Mouse (Mus musculus) layer of hippocampus, postnatal 25 days (tissue): Measurements from ENCODE around the gene Arfgap2. TPM values are rescaled to one million over a fixed set of nuclear protein-coding genes. Genes with fewer than 3 reads are reported as not detected.
A peak's percentile ranks its signal among the peaks of the same experiment; 100 is the strongest.

ENCODE experiments used
- DNase-seq, 2 experiments: peaks; one replicate each; pipeline ENCODE4 v3.0.0; 2022; ENCODE audit warnings: mixed read lengths in 2 of 2, low spot score in 1 of 2; ENCODE audit errors: extremely low spot score in 1 of 2
- total RNA-seq, 2 experiments: library from RNA; stranded (reverse); gene quantifications; 2 replicates each; pipeline ENCODE4 v1.2.3; 2021

Arfgap2 gene
- total RNA-seq, 2 experiments from 2014 or later: 68.4 to 77.3 TPM

DNA sequence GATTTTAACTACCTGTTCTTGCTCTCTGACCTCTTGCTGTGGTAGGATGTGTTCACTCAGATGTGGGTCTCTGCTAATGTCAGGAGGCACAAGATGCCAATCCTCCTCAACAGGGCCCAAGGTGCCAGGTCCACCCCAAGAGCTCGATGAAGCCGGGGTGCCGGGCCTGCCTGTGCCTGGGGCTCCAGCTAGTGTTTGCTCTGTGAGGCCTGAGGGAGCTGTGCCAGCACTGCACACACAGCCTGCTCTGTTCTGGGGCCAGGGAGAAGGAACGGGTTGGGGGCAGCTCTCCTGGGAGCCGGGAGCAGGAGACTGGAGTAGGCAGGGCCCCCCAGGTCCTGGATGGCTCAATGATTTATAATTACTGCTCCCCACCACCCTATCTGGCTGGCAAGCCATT lies 6.7 kb upstream of the Arfgap2 start:
- DNase-seq: no peak

DNA sequence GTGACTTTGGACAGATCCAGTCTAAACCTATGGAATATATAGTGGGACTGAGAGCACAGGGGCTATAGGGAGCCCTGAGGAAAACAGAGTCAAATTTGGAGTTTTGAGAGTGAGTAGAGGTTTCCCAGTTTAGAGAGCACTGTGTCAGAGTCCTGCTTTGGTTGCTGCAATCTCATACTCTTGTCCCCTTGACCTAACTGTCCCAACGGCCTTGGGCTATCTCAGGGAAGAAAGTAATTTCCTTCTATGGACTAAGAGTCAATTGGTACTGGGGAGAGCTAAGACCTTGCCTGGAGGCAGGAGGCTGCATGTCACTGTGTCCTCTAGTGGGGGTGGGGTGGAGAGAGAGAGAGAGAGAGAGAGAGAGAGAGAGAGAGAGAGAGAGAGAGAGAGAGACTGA lies 5.9 kb upstream of the Arfgap2 start:
- no peak for DNase-seq

DNA sequence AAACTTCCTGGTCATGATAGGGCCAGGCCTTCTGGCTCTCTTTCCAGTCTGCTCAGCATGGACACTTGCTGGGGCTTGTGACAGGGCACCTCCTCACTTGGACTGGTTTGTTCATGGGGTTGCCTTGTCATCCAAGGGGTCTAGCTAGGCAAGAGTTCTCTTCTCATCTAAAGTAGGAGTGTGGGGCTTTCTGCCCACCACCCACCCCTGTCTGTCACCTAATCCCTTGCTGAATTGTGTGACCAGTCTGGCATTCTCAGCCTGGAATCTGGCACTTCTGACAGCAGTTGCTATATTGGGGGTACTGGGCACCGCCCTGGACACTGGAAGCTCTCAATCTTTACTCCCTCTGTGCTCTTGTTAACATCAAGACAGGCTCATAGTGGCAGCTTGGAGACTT lies 5.3 kb upstream of the Arfgap2 start:
- DNase-seq: no peak

DNA sequence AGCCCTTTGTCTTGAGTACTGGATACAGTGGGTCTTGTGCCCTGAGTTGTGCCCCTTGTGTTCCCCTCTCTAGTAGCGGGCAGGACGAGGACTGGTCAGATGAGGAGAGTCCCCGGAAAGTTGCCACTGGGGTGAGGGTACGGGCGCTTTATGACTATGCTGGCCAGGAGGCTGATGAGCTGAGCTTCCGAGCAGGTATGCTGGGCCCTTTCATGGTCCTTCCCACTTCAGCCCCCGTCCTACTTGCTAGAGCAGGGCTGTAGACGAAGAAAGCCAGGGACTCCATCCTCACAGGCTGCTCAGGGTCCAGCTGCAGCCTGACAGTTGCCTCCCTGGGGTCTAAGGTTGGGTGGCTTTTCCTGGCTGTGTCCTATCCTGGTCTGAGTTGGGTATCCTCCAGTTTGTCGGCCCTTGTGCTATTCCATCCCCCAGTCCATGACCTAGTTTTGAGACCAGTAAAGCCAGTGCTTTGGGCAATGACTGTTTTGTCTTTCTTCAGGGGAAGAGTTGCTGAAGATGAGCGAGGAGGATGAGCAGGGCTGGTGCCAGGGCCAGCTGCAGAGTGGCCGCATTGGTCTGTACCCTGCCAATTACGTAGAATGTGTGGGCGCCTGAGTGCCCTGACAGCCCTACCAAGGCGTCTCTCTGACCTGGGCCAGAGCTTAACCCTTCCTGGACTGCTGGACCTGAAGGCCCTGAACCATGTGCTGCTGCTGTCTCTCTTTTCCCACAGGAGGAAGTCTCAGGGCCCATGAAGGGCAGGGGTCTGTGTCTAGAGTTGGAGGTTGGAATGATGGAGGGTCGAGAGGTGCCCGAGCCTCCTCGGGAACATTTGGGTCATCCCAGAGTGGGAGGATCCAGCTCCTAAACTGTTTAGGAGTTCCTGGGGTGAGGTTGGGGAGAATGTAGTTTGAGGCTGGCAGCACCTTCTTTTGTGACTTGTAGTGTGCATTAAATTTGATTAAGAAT lies 798 bp upstream of the Arfgap2 start:
- no peak for DNase-seq

DNA sequence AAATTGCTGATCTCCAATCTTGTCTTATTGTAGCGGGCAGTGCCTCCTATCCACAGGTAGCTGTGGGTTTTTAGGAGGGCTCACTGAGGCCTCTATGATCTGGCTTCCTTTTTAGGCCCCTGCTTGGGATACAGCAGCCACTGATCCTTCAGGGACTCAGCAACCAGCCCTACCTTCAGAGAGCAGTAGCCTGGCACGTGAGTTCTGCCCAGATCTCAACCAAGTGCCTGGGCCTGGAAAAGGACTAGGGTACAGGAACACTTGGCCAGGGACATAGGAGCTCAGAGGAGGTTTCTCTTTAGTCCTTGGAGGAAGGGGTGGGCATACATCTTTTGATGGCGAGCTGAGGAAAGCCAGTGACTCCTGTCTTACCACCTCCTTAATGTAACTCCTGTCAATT lies 3.3 kb downstream of the Arfgap2 start:
- no peak for DNase-seq

DNA sequence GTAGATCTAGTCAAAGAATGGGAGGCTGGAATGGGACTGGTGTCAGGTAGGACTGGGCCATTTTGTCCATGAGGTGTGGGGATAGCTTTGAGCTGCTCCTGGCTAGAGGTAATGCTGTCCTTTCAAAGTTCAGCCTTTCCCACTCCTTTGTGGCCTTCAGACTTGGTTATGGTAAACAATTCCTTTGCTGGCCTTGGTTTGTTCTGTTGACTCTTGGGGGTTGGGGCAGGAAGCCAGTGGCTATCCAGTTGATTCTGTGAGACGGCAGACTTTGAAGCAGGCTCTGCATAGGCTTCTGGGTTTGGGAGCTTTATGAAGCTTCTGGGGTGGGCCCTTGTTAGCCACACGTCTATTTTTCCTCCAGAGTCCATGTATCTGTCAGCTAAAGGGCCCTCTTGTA lies 3.9 kb downstream of the Arfgap2 start:
- DNase-seq: no peak

DNA sequence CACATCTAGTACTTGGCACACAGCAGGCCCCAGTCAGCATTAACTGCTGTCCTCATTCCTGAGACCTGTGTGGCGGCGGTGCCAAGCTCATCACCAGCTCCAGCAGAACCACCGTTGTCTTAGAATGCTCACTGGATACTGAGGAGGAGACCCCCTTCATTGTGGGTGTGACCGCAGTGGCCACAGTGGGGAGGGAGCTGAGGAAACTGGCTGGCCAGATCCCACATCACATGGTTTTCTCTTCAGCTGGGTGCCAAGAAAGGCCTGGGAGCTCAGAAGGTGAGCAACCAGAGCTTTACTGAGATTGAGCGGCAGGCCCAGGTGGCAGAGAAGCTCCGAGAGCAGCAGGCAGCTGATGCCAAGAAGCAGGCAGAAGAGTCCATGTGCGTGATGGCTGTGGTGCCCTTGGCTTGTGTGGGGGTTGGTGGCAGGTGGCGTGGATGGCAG lies 4.9 kb downstream of the Arfgap2 start:
- no peak for DNase-seq

DNA sequence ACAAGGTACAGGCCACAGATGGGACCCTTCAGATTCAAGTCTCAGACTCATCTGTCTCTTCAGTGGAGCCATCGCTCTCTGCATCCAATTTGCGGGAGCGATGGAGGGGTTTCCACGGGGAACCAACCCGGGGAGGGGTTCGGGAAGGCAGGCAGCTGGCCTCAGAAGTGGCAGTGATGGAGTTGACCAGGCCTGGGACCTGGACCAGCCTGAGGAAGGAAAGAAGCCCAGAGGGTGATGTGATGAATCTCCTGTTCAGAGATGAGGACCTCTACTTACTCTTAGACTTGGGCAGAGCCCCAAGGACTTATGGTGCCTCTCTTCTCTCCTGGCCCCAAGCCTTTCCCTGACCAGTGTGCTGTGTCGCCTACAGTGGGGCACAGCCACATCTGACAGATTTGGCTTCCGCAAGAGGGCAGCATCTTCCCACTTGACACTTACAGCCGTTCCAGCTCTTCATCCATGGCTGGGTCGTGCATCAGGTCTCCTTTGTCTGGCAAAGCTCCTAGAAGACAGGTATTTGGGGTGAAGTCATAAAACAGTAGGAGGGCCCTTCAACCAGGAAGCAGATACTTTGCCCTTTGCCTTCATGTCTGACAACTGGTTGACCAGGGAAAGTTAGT lies 14.1 kb downstream of the Arfgap2 start:
- peak in 1 of 2 experiments; percentile 61 for DNase-seq

DNA sequence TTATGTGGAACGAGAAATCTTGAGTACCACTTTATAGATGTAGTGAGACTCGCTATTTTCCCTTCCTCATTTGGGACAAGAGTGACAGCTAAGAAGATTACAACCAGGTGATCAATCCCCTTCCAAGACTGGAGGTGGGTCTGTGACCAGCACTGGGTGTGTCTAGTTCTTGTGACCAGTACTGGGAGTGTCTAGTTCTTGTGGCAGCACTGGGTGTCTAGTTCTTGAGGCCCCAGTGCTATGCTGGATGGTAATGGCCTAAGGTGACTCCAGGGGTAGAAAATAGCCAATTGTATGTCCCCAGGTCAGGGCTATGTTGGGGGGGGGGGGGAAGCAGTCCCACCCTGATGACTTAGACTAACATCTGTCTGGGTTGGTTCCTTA lies 14.6 kb downstream of the Arfgap2 start:
- no peak for DNase-seq

DNA sequence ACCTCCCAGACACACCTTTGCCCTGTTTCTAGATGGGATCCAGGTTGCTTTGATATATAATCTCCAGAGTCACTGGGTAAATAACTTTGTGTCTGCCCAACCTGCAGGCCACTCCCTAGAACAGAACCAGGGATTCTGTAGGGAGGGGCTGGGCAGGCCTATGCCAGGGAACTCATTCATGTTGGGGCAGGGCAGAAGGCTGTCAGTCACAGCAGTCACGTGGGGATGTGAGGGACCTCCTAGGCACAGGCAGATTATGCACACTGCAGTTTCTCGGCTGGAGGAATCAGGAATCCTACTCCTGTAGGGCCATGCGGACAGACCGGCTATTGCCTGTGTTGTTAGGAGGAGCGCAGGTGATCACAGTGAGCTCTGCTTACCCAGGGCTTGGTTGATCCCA lies 16.6 kb downstream of the Arfgap2 start:
- no peak for DNase-seq

DNA sequence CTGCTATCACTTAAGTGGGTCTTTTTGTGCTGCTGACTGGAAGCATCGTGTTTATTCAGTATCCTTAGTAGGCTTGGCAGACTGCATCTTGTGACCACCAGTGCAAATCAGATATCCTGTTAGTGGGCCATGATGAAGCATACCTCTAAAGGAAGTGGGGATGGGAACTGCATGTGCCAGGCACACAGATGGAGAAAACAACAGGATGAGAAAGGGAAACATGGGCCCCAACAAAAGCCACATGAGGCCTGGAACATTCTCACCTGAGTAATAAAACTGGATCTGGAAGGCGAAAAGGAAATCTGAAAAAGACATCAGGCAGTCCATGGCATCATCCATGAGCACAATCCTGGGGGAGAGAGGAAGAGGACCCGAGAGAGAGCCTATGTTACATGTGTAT lies 19.2 kb downstream of the Arfgap2 start:
- no peak for DNase-seq

DNA sequence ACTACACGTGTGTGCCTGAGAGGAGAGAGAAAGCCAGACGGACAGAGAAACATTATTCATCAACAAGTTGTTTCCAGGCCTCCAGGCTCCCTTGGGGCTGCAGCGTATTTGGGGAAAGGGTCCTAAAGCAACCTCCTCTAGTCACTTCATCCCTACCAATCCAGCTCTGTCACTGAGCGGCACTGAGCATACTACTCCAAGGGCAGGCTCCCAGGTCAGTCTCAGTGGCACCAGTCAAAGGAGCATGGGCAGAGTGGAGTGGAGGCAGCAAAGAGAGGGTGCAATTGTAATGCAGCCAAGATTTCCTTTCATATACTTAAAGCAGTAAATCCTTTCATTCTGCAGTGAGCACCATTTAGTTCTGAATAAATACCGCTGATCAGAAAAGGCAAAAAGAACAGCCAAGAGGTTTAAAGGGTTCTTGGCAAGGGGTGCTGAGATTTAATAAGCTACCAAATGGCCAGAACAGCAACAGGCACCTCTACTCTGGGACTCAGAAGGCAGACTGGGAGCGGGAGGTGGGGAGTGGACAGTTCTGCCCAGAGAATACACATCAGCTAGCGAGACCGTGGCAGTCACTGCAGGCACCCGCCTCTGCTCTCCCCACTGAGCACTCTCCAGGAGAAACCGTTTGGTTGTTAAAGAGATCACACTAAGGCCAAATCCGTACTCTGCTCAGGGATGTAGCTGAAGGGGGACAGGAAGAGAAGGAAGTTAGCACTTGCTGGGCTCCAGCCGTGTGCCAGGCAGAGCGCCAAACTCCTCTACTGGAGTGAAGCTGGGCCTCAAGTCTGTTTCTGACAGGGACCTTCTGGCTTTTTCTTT lies 19.8 kb downstream of the Arfgap2 start:
- DNase-seq: peak in 1 of 2 experiments; percentile 56

DNA sequence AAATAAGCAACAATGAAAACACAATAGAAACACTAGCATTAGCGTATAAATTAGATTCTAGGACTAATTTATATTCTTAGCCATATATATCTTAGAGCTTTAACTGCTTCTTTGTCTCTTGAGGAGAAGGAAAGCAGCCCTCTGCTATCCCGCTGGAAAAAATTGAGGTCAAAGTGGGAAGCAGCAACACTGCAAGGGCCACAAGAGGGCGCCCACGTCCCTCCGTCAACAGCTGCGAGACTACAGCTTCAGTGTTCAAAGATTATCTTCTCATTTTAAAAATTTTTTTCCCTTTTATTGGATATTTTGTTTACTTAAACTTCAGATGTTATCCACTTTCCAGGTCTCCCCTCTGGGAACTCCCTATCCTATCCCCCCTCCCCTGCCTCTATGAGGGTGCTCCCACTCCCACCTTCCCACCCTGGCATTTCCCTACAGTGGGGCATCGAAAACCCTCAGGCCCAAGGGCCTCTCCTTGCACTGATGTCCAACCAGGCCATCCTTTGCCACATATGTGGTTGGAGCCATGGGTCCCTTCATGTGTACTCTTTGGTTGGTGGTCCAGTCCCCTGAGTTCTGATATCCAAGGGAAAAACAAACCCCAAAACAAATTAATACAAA lies 21.2 kb downstream of the Arfgap2 start:
- DNase-seq: peak; percentile 63 to 90

DNA sequence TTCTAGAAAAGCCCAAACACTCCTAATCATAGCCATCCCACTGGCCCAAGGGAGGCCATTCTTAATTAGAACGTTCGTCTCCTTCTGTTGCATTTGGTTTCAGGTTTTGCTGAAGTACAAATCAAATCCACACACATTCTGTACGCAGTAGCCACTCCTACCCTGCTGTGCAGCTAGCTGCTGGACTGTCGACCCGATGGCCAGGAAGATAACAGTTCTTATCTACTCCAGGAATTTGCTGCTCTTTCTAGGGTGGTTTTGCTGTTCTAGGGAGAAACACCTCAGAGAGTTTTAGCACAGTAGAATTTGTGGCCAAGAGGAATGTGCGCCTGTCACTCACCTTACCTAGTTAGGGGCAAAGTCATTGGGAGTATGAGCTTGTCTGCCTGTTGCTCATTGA lies 22.8 kb downstream of the Arfgap2 start:
- DNase-seq: no peak

DNA sequence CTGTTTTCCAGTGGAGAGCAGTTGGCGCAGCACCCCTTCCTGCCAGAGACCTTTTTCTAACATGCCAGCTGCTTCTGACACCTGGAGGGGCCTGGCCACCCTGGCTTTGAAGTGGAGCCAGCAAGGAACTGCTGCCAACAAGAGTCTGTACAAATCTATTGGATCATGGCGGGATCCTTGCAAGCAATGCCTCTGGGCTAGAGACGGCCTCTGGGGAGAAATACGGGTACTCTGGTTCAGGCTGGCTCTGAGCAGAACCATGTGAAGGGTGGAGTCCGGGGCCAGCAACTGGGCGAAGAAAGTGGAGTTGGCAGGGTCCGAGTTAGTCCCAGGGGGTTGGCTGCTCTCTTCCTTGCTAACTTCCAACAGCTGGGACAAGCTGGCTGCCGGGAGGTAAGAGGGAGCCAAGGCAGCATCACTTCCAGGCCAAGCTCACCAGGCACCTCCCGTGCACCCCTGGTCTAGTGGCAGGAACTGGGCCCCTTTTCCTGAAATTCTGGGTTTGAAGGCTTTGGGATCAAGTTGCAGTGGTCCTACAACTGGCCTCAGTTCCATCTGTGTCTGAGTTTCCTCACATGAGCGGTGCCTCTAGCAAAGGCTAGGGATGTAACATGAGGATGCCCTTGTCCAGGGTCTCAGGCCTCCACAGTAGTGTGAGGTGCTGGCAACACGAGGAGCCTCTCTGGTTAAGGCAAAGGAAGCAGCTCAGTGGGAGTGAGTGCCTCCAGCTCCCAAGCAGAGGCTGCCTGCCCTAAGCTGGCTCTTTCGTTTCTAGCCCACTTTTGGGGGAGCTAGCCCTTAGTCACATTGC lies 26.6 kb downstream of the Arfgap2 start:
- no peak for DNase-seq

DNA sequence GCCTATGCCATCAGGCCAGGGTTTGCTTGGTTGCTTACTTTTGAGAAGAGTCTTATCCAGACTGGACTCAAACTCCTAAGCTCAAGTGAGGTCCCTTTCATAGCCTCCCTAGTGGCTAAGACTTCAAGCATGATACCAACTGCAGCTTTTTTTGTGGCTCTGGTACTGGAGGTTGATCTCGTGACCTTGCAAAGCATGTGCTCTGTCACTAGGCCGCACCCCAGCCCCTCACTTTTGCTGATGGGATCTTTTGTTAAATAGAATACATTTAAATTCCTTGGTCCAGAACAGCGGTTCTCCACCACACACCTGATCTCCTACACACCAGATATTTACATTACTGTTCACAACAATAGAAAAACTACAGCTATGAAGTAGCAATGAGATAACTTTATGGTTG lies 29.5 kb downstream of the Arfgap2 start:
- no peak for DNase-seq

DNA sequence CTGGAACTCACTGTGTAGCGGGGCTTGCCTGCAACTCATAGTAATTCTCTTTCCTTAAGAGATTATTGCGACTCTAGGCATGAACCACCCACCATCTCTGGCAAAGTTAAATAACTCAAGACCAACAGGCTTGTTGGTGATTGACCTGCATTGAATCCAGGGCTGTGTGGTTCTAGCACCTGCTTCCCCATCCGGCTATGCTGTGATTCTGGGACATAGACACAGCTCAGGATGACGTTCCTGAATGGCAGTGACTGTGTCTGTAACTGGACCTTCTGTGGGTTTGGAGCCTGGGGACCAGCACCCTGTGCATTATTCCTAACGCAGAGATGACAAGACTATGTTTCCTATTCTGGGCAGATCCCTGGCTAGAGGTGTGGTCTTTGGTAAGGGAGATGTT lies 31.1 kb downstream of the Arfgap2 start:
- DNase-seq: no peak

DNA sequence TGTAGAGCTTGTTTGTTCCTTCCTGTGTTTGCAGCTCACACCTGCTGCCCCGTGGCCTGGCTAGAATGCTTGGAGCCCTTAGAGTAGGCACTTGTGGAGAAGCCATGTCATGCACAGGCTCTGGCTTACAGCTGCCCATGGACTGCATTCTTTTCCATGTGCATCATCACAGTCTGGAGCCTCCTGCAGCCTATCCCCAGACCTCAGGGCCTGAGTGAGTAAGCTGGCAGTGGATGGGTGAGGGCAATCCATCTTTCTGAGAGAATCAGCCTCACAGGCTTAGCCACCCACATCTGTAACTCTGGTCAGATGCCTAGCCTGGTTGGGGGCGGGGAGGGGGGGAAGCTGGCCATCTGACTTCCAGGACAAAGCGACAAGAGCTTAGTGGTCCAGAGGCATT lies 34.4 kb downstream of the Arfgap2 start:
- no peak for DNase-seq

DNA sequence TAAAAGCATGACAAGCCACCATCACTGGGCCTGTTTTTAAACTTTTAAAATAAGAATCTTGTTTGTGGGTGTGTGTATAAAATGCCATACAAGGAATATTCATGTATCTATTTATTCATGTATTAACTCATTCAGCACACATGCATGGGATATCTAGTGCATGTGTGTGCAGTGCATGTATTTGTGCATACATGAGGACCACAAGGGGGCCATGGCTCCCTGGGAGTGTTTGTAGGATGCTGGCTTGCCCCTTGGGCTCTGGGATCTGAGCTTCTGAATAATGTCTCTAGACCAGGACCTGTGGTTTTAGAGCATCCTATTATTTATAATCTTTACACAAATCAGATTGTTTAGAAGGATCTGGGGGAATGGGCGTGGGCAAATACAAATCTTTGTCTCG lies 36.0 kb downstream of the Arfgap2 start:
- DNase-seq: no peak

DNA sequence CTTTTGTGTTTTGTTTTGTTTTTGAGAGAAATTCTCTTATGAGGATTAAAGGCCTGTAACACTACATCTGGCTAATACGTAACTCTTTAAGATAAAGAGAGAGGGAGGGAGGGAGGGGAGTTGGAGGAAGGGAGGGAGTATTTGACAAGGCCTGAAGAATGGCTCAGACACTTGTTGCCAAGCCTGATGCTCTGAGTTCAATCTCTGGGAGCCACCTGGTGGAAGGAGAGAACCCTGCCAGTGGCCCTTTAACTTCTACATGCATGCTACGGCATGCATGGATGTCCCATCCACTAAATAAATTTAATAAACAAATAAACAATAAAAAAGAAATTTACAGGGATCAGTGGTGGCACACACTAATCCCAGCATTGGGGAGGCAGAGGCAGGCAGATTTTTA lies 37.1 kb downstream of the Arfgap2 start:
- DNase-seq: no peak
